ENCODE assay signal across 19 mouse cellular contexts in the genomic region with DNA sequence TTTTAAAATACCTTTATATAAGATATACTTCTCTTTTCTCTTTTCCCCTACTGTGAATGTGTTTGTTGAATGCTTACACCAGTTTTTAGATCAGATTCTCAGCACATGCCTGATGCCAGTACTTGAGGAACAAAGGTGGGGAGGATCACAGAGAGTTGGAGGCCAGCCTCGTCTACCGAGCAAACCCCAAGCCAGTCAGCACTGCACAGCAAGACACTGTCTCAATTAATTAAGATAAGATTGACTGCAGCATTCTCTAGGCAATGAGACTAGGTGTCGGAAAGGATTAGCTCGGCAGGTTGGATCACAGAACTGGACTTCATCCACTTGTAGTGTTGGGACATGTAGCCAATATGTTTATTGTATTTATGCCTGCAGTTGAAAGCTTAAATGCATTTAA. TPM values are rescaled to one million over a fixed set of nuclear protein-coding genes. Genes with fewer than 3 reads are reported as not detected.
DNase-seq lines count a peak whose midpoint lies in the region; ATAC-seq and TF ChIP-seq lines count a peak whose summit lies in the region.
"Had no signal": no experiment of that assay in that cellular context is flagged by ENCODE, and none has a peak within 500 bp of the region (broad histone marks: within the 10 kb centered on the region; RNA-seq: fewer than 3 reads in every experiment).

No protein-coding gene starts in this region.

- no peak overlapping the region for H3K4me3 ChIP-seq in hindbrain, postnatal 0 days (ENCODE audit: low read length)
- H3K4me3 ChIP-seq in hindbrain, embryonic 13.5 days: no peak overlapping the region
- H3K4me3 ChIP-seq in midbrain, embryonic 16.5 days (ENCODE audit: low read depth, low read length): no peak overlapping the region
- H3K4me3 ChIP-seq: erythroblast, embryonic 14.5 days; heart, embryonic 12.5 days; neural tube, embryonic 13.5 days had no signal

- WGBS in hindbrain, postnatal 0 days: 38% methylated on average over 4 of the region's 4 CpGs
- 52% methylated on average over 4 of the region's 4 CpGs for WGBS in hindbrain, embryonic 13.5 days
- WGBS in midbrain, embryonic 16.5 days: 19% methylated on average over 4 of the region's 4 CpGs

- no peak overlapping the region for H3K27ac ChIP-seq in hindbrain, postnatal 0 days
- H3K27ac ChIP-seq in hindbrain, embryonic 13.5 days: no peak overlapping the region
- no peak overlapping the region for H3K27ac ChIP-seq in midbrain, embryonic 16.5 days (ENCODE audit: low read length)
- H3K27ac ChIP-seq: neural tube, embryonic 13.5 days had no signal

- ATAC-seq in hindbrain, postnatal 0 days: peak; percentile 69
- ATAC-seq in hindbrain, embryonic 13.5 days (ENCODE audit: low FRiP score): no peak
- peak; percentile 73; the same call in 1 of the 2 replicates for ATAC-seq in midbrain, embryonic 16.5 days

- H3K4me2 ChIP-seq in hindbrain, postnatal 0 days (ENCODE audit: low read depth, low read length): no peak overlapping the region
- H3K4me2 ChIP-seq in hindbrain, embryonic 13.5 days: no peak overlapping the region
- no peak overlapping the region for H3K4me2 ChIP-seq in midbrain, embryonic 16.5 days (ENCODE audit: low read length)
- H3K4me2 ChIP-seq: heart, embryonic 12.5 days; neural tube, embryonic 13.5 days had no signal

- no peaks in the 10 kb centered on the region for H3K27me3 ChIP-seq in hindbrain, postnatal 0 days (ENCODE audit: insufficient read depth, low read length)
- H3K27me3 ChIP-seq in hindbrain, embryonic 13.5 days: no peaks in the 10 kb centered on the region
- no peaks in the 10 kb centered on the region for H3K27me3 ChIP-seq in midbrain, embryonic 16.5 days (ENCODE audit: control insufficient read depth, insufficient read depth, low read depth, low read length)
- H3K27me3 ChIP-seq: heart, embryonic 12.5 days; neural tube, embryonic 13.5 days had no signal

- no peaks in the 10 kb centered on the region for H3K36me3 ChIP-seq in hindbrain, postnatal 0 days (ENCODE audit: insufficient read depth, low read length)
- H3K36me3 ChIP-seq in hindbrain, embryonic 13.5 days: no peaks in the 10 kb centered on the region
- no peaks in the 10 kb centered on the region for H3K36me3 ChIP-seq in midbrain, embryonic 16.5 days (ENCODE audit: control insufficient read depth, insufficient read depth, low read length)
- H3K36me3 ChIP-seq: G1E; heart, embryonic 12.5 days; neural tube, embryonic 13.5 days had no signal

- H3K4me1 ChIP-seq in hindbrain, postnatal 0 days (ENCODE audit: insufficient read depth, low read length): no peaks in the 10 kb centered on the region
- H3K4me1 ChIP-seq in hindbrain, embryonic 13.5 days (replicated peaks): 0 out of 2 replicates have a peak, but pooled peaks cover 3% of the 10 kb centered on the region
- H3K4me1 ChIP-seq in midbrain, embryonic 16.5 days (ENCODE audit: control insufficient read depth, insufficient read depth, low read length): no peaks in the 10 kb centered on the region
- H3K4me1 ChIP-seq: neural tube, embryonic 13.5 days had no signal

- TF ChIP-seq CTCF in hindbrain, postnatal 0 days (IDR thresholded peaks at IDR 0.05; ENCODE audit: low read depth): no peak

- DNase-seq in cerebellum, postnatal 10 days: peak; percentile 21 to 26
- DNase-seq in cerebellum, postnatal 4 days (ENCODE audit: low spot score in 2 of 2): no peak
- no peak for DNase-seq in hindbrain, postnatal 0 days (ENCODE audit: low spot score)
- peak; percentile 23 for DNase-seq in fat pad, adult 2 months (ENCODE audit: extremely low read depth, low read depth, low spot score)
- no peak for DNase-seq in urinary bladder, postnatal 10 days (ENCODE audit: low spot score)
- DNase-seq in adrenal gland, adult (ENCODE audit: inconsistent age in 2 of 2, low spot score in 1 of 2): no peak

- H3K9ac ChIP-seq in hindbrain, postnatal 0 days (replicated peaks; ENCODE audit: low read length): no peak overlapping the region
- H3K9ac ChIP-seq in hindbrain, embryonic 13.5 days: no peak overlapping the region
- H3K9ac ChIP-seq in midbrain, embryonic 16.5 days (ENCODE audit: low read depth, low read length): no peak overlapping the region
- H3K9ac ChIP-seq: heart, embryonic 12.5 days; neural tube, embryonic 13.5 days had no signal

- no peaks in the 10 kb centered on the region for H3K9me3 ChIP-seq in hindbrain, postnatal 0 days (ENCODE audit: low read length)
- no peaks in the 10 kb centered on the region for H3K9me3 ChIP-seq in hindbrain, embryonic 13.5 days
- H3K9me3 ChIP-seq in midbrain, embryonic 16.5 days (replicated peaks; ENCODE audit: control insufficient read depth, low read length, poor library complexity, severe bottlenecking): no peaks in the 10 kb centered on the region
- H3K9me3 ChIP-seq: G1E; heart, embryonic 12.5 days; neural tube, embryonic 13.5 days had no signal

RNA-seq across cellular contexts. Expression of a gene that starts 8.9 kb away (rescaled TPM):
- 0.73 and 5.5 TPM in 2 replicates for total RNA-seq in hindbrain, postnatal 0 days (2014; rRNA removed)
- polyA plus RNA-seq in hindbrain, postnatal 0 days (2015; fragmentation: Nextera tagmentation; extraction: Ambion mirVana): 2.0 and 2.5 TPM in 2 replicates
- polyA plus RNA-seq in hindbrain, embryonic 13.5 days (2015; fragmentation: Nextera tagmentation; extraction: Ambion mirVana): 2.5 and 5.2 TPM in 2 replicates
- 1.8 and 2.4 TPM in 2 replicates for polyA plus RNA-seq in midbrain, embryonic 16.5 days (2015; fragmentation: Nextera tagmentation; extraction: Ambion mirVana)
- total RNA-seq: adrenal gland, adult 18-20 months; heart, postnatal 36 days; liver, adult 2 months had no signal
- polyA plus RNA-seq: CD4-positive, CD25-positive, alpha-beta regulatory T cell, adult 4 months; erythroblast, embryonic 14.5 days; G1E; heart, embryonic 12.5 days; liver, adult 2 months; lung, adult 2 months had no signal

RNA-seq across cellular contexts. Expression of a gene that starts 39.3 kb away (rescaled TPM):
- not detected in 2 replicates for total RNA-seq in hindbrain, postnatal 0 days (2014; rRNA removed)
- polyA plus RNA-seq in hindbrain, postnatal 0 days (2015; fragmentation: Nextera tagmentation; extraction: Ambion mirVana): not detected in 2 replicates
- polyA plus RNA-seq in hindbrain, embryonic 13.5 days (2015; fragmentation: Nextera tagmentation; extraction: Ambion mirVana): not detected in 2 replicates
- polyA plus RNA-seq in midbrain, embryonic 16.5 days (2015; fragmentation: Nextera tagmentation; extraction: Ambion mirVana): 0.57 and 0.65 TPM in 2 replicates
- total RNA-seq: adrenal gland, adult 18-20 months; G1E; gastrocnemius, postnatal 4 days; heart, postnatal 36 days; liver, adult 2 months had no signal
- polyA plus RNA-seq: CD4-positive, CD25-positive, alpha-beta regulatory T cell, adult 4 months; erythroblast, embryonic 14.5 days; G1E; heart, embryonic 12.5 days; kidney, embryonic 16.5 days; liver, adult 2 months; lung, adult 2 months had no signal

Comparison
In these comparisons a context has a peak if more than half of its experiments do, and no peak if none do; other contexts are left out.
1. DNase-seq: peak in cerebellum, postnatal 10 days (2 of 2) and fat pad, adult 2 months (single experiment); none in cerebellum, postnatal 4 days (0 of 2), hindbrain, postnatal 0 days (single experiment), urinary bladder, postnatal 10 days (single experiment) and adrenal gland, adult (0 of 2).